Mouse (Mus musculus) MEL (cell line): ENCODE measurements around the gene Nxph3. TPM values are rescaled to one million over a fixed set of nuclear protein-coding genes. Genes with fewer than 3 reads are reported as not detected.

ENCODE experiments used
- DNase-seq: peaks from one replicate; pipeline ENCODE4 v3.0.0; 2011; ENCODE audit warnings: low read depth, low spot score
- H3K27ac ChIP-seq: 2 replicates; pipeline ENCODE4 v1.5.1; 2012; ENCODE audit warnings: low read depth, mild to moderate bottlenecking, control low read depth, low read length, moderate library complexity; ENCODE audit not compliant: control insufficient read depth
- H3K27me3 ChIP-seq, 2 experiments: fragments of 150-350 bp in 1 of 2; sonication (generic) in 1 of 2; 2 replicates each; pipeline ENCODE4 v1.6.1; 2012; ENCODE audit warnings: low read length in 2 of 2, mild to moderate bottlenecking in 2 of 2, improper control_type of control experiment in 1 of 2, moderate library complexity in 1 of 2; ENCODE audit not compliant: insufficient read depth in 2 of 2, control insufficient read depth in 1 of 2
- H3K36me3 ChIP-seq, 2 experiments: 2 replicates each; pipeline ENCODE4 v1.6.1; 2012 to 2014; ENCODE audit warnings: low read length in 2 of 2, improper control_type of control experiment in 1 of 2, inconsistent platforms in 1 of 2, mild to moderate bottlenecking in 1 of 2; ENCODE audit not compliant: insufficient read depth in 2 of 2, control insufficient read depth in 1 of 2
- H3K4me1 ChIP-seq, 2 experiments: fragments of 150-350 bp in 1 of 2; sonication (generic) in 1 of 2; 2 replicates each; pipeline ENCODE4 v1.6.1; 2012; ENCODE audit warnings: low read length in 2 of 2, improper control_type of control experiment in 1 of 2, mild to moderate bottlenecking in 1 of 2; ENCODE audit not compliant: insufficient read depth in 2 of 2, control insufficient read depth in 1 of 2
- H3K4me3 ChIP-seq, 2 experiments: fragments of 150-350 bp in 1 of 2; sonication (generic) in 1 of 2; 2 replicates each; pipeline ENCODE4 v1.5.1; 2012; ENCODE audit warnings: low read depth in 2 of 2, low read length in 2 of 2, mild to moderate bottlenecking in 2 of 2, moderate library complexity in 2 of 2, control low read depth in 1 of 2, improper control_type of control experiment in 1 of 2; ENCODE audit not compliant: control insufficient read depth in 1 of 2, insufficient read depth in 1 of 2
- H3K79me2 ChIP-seq: 2 replicates; pipeline ENCODE4 v1.6.1; 2012; ENCODE audit warnings: mild to moderate bottlenecking, low read length, moderate library complexity; ENCODE audit not compliant: control insufficient read depth, poor library complexity, insufficient read depth
- H3K9ac ChIP-seq: 2 replicates; pipeline ENCODE4 v1.6.1; 2012; ENCODE audit warnings: low read depth, mild to moderate bottlenecking, control low read depth, low read length, moderate library complexity; ENCODE audit not compliant: control insufficient read depth, poor library complexity, severe bottlenecking
- H3K9me3 ChIP-seq: fragments of 150-350 bp; sonication (generic); replicated peaks from 2 replicates; pipeline ENCODE4 v1.6.1; 2012; ENCODE audit warnings: mild to moderate bottlenecking, low read length, improper control_type of control experiment, moderate library complexity; ENCODE audit not compliant: insufficient read depth
- BHLHE40 ChIP-seq: IDR thresholded peaks from 2 replicates; pipeline ENCODE4 v1.6.1; 2012; ENCODE audit warnings: low read depth, mild to moderate bottlenecking, inconsistent platforms, low read length, improper control_type of control experiment, borderline replicate concordance
- CTCF ChIP-seq, 3 experiments: IDR thresholded peaks in 2 of 3; conservative IDR thresholded peaks in 1 of 3; 2 replicates each; pipeline ENCODE4 v1.5.1; 2011 to 2012; ENCODE audit warnings: low read length in 3 of 3, low read depth in 2 of 3, mild to moderate bottlenecking in 2 of 3, improper control_type of control experiment in 1 of 3, inconsistent platforms in 1 of 3, mixed read lengths in 1 of 3, moderate library complexity in 1 of 3; ENCODE audit not compliant: control insufficient read depth in 1 of 3, insufficient read depth in 1 of 3, poor library complexity in 1 of 3, severe bottlenecking in 1 of 3
- EP300 ChIP-seq, 2 experiments: IDR thresholded peaks; 2 replicates each; pipeline ENCODE4 v1.6.1; 2011; ENCODE audit warnings: improper control_type of control experiment in 2 of 2, low read length in 2 of 2, low read depth in 1 of 2, mild to moderate bottlenecking in 1 of 2
- HCFC1 ChIP-seq: IDR thresholded peaks from 2 replicates; pipeline ENCODE4 v1.6.1; 2012; ENCODE audit warnings: low read depth, mild to moderate bottlenecking, inconsistent platforms, low read length, improper control_type of control experiment, moderate library complexity
- MEF2A ChIP-seq: IDR thresholded peaks from 2 replicates; pipeline ENCODE4 v1.6.1; 2014; ENCODE audit warnings: low read depth, mild to moderate bottlenecking, inconsistent platforms, low read length, improper control_type of control experiment; ENCODE audit not compliant: poor library complexity, insufficient replicate concordance, severe bottlenecking; ENCODE audit errors: extremely low read depth
- NELFE ChIP-seq: IDR thresholded peaks from 2 replicates; pipeline ENCODE4 v1.6.1; 2011; ENCODE audit warnings: low read depth, low read length, improper control_type of control experiment
- POLR2AphosphoS2 ChIP-seq: IDR thresholded peaks from 2 replicates; pipeline ENCODE4 v1.6.1; 2011; ENCODE audit warnings: low read length, improper control_type of control experiment
- POLR2AphosphoS5 ChIP-seq: IDR thresholded peaks from 2 replicates; pipeline ENCODE4 v1.6.1; 2012; ENCODE audit warnings: low read depth, borderline replicate concordance, mild to moderate bottlenecking, inconsistent platforms, low read length, moderate library complexity, mixed read lengths
- RAD21 ChIP-seq: IDR thresholded peaks from 2 replicates; pipeline ENCODE4 v1.6.1; 2011; ENCODE audit warnings: mild to moderate bottlenecking, low read depth, low read length, improper control_type of control experiment
- SIN3A ChIP-seq: IDR thresholded peaks from 2 replicates; pipeline ENCODE4 v1.6.1; 2012; ENCODE audit warnings: low read length, improper control_type of control experiment, inconsistent platforms
- UBTF ChIP-seq: IDR thresholded peaks from 2 replicates; pipeline ENCODE4 v1.6.1; 2012; ENCODE audit warnings: low read depth, mild to moderate bottlenecking, inconsistent platforms, low read length, improper control_type of control experiment, moderate library complexity, borderline replicate concordance; ENCODE audit not compliant: insufficient read depth
- ZC3H11A ChIP-seq: IDR thresholded peaks from 2 replicates; pipeline ENCODE4 v1.6.1; 2012; ENCODE audit warnings: low read depth, mild to moderate bottlenecking, inconsistent platforms, low read length, improper control_type of control experiment
- ZKSCAN1 ChIP-seq: IDR thresholded peaks from 2 replicates; pipeline ENCODE4 v1.6.1; 2012; ENCODE audit warnings: low read depth, mild to moderate bottlenecking, inconsistent platforms, low read length, improper control_type of control experiment, moderate library complexity
- ZMIZ1 ChIP-seq: IDR thresholded peaks from 2 replicates; pipeline ENCODE4 v1.6.1; 2012; ENCODE audit warnings: low read depth, mild to moderate bottlenecking, inconsistent platforms, low read length, improper control_type of control experiment, moderate library complexity
- polyA plus RNA-seq, 2 experiments: library from polyadenylated mRNA; stranded (reverse) in 1 of 2; unstranded in 1 of 2; fragments of >175 nt in 1 of 2; fragments of >200 nt in 1 of 2; gene quantifications; 2 replicates each; pipeline versions ENCODE4 v1.2.1 to v1.2.4; 2012; ENCODE audit warnings: low replicate concordance in 2 of 2, low read depth in 1 of 2; ENCODE audit not compliant: insufficient read length in 2 of 2, insufficient read depth in 1 of 2, missing spikeins in 1 of 2
- total RNA-seq: library from RNA; depleted of rRNA; stranded (reverse); fragments of 300-350 nt; gene quantifications from 2 replicates; pipeline ENCODE4 v1.2.3, GENCODE M21; 2012

Nxph3 gene
- total and polyA plus RNA-seq, 3 experiments, result not detected

DNA sequence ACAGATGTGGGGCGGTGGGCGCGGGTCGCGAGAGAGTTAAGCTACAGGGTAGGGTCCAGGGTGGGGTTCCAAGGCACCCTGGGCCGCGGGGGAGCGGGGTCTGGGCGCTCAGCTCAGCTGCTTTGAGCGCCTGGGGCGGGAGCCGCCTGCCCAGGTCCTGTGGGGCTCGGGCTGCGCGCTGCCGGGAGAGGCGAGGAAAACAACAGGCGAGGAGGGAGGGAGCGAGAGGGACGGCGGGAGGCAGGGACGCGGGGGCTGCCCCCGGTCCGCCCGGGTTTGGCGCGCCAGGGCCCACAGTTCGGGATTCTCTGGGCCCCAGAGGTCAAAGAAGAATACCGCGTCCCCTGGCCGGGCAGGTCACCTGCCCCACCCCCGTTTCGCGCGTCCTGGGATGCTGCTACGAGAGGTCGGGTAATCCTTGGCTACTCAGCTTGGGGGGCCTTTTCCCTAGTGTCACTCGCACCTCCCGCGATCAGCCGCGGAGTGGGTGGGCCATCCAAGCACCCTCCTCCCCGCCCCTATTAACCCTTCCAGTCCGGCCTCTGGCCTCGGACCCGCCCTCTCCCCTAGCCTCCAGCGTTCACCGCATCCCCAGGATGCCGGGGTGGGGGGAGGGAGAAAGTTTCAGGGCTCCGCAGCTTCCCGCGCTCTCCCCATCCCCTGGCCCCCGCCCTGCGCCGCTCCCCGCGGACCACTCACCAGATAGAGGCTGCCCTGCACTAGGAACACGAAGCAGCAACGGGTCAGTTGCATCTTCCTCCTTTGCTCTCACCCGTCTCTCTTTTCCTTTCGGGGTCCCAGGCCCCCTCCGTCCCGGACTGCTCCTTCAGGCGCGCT is 691 bp downstream of the Nxph3 start:
- no peak for DNase-seq
- Histone ChIP-seq H3K27ac (no peak overlapping the region), H3K79me2 (no peaks in the 10 kb centered on the region), H3K4me3 (no peak overlapping the region), H3K9me3 (no peaks in the 10 kb centered on the region), H3K36me3 (no peaks in the 10 kb centered on the region), H3K9ac (no peak overlapping the region), H3K4me1 (no peaks in the 10 kb centered on the region), H3K27me3 (no peaks in the 10 kb centered on the region)
- no peak for TF ChIP-seq ZMIZ1
- no peak for TF ChIP-seq POLR2AphosphoS5

DNA sequence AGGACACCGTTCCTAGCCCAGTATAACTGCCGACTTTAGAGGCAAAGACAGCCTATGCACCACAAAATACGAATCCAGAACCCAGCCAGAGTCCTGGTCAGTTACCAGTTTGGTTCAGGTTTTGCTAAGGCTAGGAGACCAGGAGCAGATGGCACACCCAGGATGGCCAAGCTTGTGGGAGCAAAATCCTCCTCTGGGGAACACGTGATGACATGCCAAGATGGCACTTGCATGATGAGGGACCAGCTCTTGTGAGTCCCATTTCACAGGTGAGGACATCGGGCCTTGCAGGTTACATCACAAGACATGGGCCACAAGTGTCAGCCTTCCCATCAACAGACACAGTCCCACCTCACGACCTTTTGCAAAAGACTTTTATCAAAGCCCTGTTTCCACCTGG is 2.0 kb downstream of the Nxph3 start:
- Histone ChIP-seq H3K36me3 (no peaks in the 10 kb centered on the region), H3K9ac (no peak overlapping the region), H3K4me3 (no peak overlapping the region), H3K27me3 (no peaks in the 10 kb centered on the region), H3K27ac (no peak overlapping the region), H3K79me2 (no peaks in the 10 kb centered on the region), H3K4me1 (0 out of 4 replicates have a peak, but pooled peaks cover 0 to 3% of the 10 kb centered on the region in 2 experiments)
- no peak for DNase-seq
- TF ChIP-seq ZKSCAN1 (no peak), POLR2AphosphoS5 (no peak)
- TF ChIP-seq, all 39 proteins: peak for 0
- H3K9me3 ChIP-seq, result no peaks in the 10 kb centered on the region

DNA sequence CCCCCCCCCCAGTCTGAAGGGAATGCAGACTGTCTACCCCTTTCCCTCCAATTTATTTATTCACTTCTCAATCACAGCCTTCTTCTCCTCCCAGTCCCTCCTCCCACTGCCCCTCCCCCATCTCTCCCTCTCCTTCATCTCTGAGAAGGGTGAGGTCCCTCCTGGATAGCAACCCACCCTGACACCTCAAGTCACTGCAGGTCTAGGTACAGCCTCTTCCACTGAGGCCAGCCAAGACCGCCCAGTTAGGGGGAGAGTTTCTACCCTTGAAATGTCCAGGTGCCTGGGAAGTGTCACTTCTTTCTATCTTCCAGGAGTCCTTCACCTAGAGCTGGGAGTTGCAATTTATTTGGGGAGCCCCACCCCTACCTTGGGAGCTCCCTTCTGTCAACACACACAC is 2.5 kb downstream of the Nxph3 start:
- Histone ChIP-seq H3K27me3 (no peaks in the 10 kb centered on the region), H3K79me2 (no peaks in the 10 kb centered on the region), H3K9ac (no peak overlapping the region), H3K36me3 (no peaks in the 10 kb centered on the region), H3K4me1 (0 out of 4 replicates have a peak, but pooled peaks cover 0 to 4% of the 10 kb centered on the region in 2 experiments), H3K4me3 (no peak overlapping the region), H3K27ac (no peak overlapping the region), H3K9me3 (no peaks in the 10 kb centered on the region)
- no peak for DNase-seq
- TF ChIP-seq EP300 (IDR thresholded peaks at IDR 0.05; ENCODE audit: low read depth in 1 of 2, low read length in 2 of 2), result no peak
- TF ChIP-seq NELFE, result no peak
- TF ChIP-seq SIN3A, result no peak
- TF ChIP-seq UBTF, result no peak
- no peak for TF ChIP-seq MEF2A
- TF ChIP-seq HCFC1, result no peak
- TF ChIP-seq RAD21, result no peak
- no peak for TF ChIP-seq POLR2AphosphoS2
- no peak for TF ChIP-seq ZC3H11A
- no peak for TF ChIP-seq BHLHE40
- TF ChIP-seq CTCF (IDR thresholded peaks at IDR 0.05 in 2 of 3, conservative IDR thresholded peaks at IDR 0.05 in 1 of 3; ENCODE audit: control insufficient read depth in 1 of 3, insufficient read depth in 1 of 3, low read depth in 2 of 3, low read length in 3 of 3, poor library complexity in 1 of 3, severe bottlenecking in 1 of 3), result no peak
